Mouse (Mus musculus) testis, adult 2 months (tissue): ENCODE results near the gene Trpm8. TPM values are rescaled to one million over a fixed set of nuclear protein-coding genes. Genes with fewer than 3 reads are reported as not detected.

Source experiments
- H3K27ac ChIP-seq: fragments of 200-500 bp; 2 replicates; pipeline ENCODE4 v1.5.1; 2012; ENCODE audit warnings: low read depth, low read length; ENCODE audit not compliant: control insufficient read depth, insufficient read depth
- H3K27me3 ChIP-seq: fragments of 200-500 bp; 2 replicates; pipeline ENCODE4 v1.6.1; 2012; ENCODE audit warnings: mild to moderate bottlenecking, low read length, moderate library complexity; ENCODE audit not compliant: control insufficient read depth, insufficient read depth
- H3K36me3 ChIP-seq: fragments of 200-500 bp; 2 replicates; pipeline ENCODE4 v1.6.1; 2012; ENCODE audit warnings: mild to moderate bottlenecking, low read length; ENCODE audit not compliant: control insufficient read depth, insufficient read depth
- H3K4me1 ChIP-seq: fragments of 200-500 bp; 2 replicates; pipeline ENCODE4 v1.6.1; 2012; ENCODE audit warnings: low read length; ENCODE audit not compliant: control insufficient read depth, insufficient read depth
- H3K4me3 ChIP-seq: fragments of 200-500 bp; 2 replicates; pipeline ENCODE4 v1.5.1; 2012; ENCODE audit warnings: low read depth, mild to moderate bottlenecking, low read length, moderate library complexity, mixed read lengths; ENCODE audit not compliant: control insufficient read depth
- CTCF ChIP-seq: fragments of 200-500 bp; IDR thresholded peaks from 2 replicates; pipeline ENCODE4 v1.5.1; 2012; ENCODE audit warnings: low read depth, mild to moderate bottlenecking, inconsistent platforms, low read length, moderate library complexity; ENCODE audit not compliant: control insufficient read depth, insufficient read depth, insufficient replicate concordance
- POLR2A ChIP-seq: fragments of 200-500 bp; IDR thresholded peaks from 2 replicates; pipeline ENCODE4 v1.6.1; 2012; ENCODE audit warnings: low read depth, mild to moderate bottlenecking, inconsistent platforms, low read length, moderate library complexity; ENCODE audit not compliant: control insufficient read depth
- polyA plus RNA-seq: library from polyadenylated mRNA; depleted of rRNA; stranded (reverse); fragments of >200 nt; gene quantifications from 2 replicates; pipeline ENCODE4 v1.2.3, GENCODE M21; 2012

Gene Trpm8
- polyA plus RNA-seq, 1 experiment: 4.7 TPM

DNA sequence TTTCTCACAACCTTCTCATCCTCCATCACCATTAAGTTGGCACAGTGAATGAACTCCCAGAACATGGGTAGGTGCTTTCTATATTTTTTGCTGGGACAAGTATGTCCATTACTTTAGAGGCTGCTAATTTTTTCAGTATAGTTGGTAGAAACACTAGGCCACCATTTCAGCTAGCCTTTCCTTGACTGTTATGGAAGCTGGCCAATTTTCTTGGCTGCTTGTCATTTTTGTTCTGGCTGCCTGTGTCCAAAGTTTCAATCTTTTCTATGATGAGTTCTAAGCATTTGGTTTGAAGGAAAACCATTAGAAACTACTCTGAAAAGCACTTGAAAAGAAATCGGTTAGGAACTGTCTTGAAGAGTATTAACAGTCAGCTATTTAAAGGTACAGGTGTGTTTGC lies 101.0 kb downstream of the Trpm8 start:
- H3K4me1 ChIP-seq: no peaks in the 10 kb centered on the region
- TF ChIP-seq POLR2A (no peak), CTCF (no peak)
- no peak overlapping the region for H3K27ac ChIP-seq
- no peaks in the 10 kb centered on the region for H3K36me3 ChIP-seq
- no peak overlapping the region for H3K4me3 ChIP-seq
- H3K27me3 ChIP-seq: no peaks in the 10 kb centered on the region

- H3K36me3 ChIP-seq: no peaks in the 10 kb centered on the region
- no peaks in the 10 kb centered on the region for H3K27me3 ChIP-seq
- H3K4me1 ChIP-seq: no peaks in the 10 kb centered on the region
- H3K4me3 ChIP-seq: no peak overlapping the region
- TF ChIP-seq CTCF (no peak), POLR2A (no peak)
- H3K27ac ChIP-seq: no peak overlapping the region
These were observed 114.2 kb downstream of the Trpm8 start for GRCm38 (mm10) chr1:88391632-88392031.

- no peak overlapping the region for H3K27ac ChIP-seq
- H3K36me3 ChIP-seq: no peaks in the 10 kb centered on the region
- no peak overlapping the region for H3K4me3 ChIP-seq
- H3K4me1 ChIP-seq: no peaks in the 10 kb centered on the region
- TF ChIP-seq CTCF (no peak), POLR2A (no peak)
- H3K27me3 ChIP-seq: no peaks in the 10 kb centered on the region
These were observed 115.9 kb downstream of the Trpm8 start for GRCm38 (mm10) chr1:88393321-88393720.

- H3K4me1 ChIP-seq: no peaks in the 10 kb centered on the region
- no peaks in the 10 kb centered on the region for H3K36me3 ChIP-seq
- no peak for TF ChIP-seq CTCF
- TF ChIP-seq POLR2A: no peak
- no peak overlapping the region for H3K4me3 ChIP-seq
- no peak overlapping the region for H3K27ac ChIP-seq
- no peaks in the 10 kb centered on the region for H3K27me3 ChIP-seq
These were observed 125.9 kb downstream of the Trpm8 start for GRCm38 (mm10) chr1:88403378-88403777.

DNA sequence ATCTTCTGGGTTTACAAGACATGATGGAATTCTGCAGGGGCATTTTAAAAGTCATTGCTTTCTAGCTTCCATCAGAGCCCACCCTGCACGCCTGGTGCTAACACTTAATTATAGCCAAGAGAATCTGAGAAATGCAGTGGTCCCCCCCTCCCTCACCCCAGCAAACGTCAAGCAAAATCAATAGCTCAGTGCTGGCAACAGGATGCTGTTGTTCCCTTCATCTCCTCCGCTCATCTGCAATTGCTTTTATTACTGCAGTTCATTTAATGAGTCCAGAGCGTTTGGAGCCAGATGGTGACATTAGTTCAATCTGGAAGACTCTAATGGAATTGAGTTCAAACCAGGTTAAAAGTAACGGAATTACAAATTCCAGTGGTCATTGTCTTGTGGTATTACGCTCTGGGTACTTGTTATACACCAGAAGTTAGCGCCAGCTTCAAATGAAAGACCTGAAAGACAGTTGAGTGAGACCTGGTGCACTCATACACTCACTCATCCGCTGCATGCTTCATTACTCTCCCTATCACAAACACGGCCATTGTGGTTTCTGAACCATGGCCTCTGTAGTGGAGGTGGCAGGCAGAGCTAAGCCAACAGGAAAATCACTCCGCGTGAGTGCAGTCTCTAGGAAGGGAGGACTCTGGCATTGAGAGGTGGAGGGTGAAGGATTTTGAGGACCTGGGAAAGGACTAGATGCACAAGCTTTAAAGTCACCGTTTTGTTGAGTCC lies 128.8 kb downstream of the Trpm8 start:
- Histone ChIP-seq H3K27ac (no peak overlapping the region), H3K27me3 (no peaks in the 10 kb centered on the region), H3K4me1 (no peaks in the 10 kb centered on the region), H3K36me3 (no peaks in the 10 kb centered on the region), H3K4me3 (no peak overlapping the region)
- TF ChIP-seq POLR2A (no peak), CTCF (no peak)

GRCm38 (mm10) chr1:88406807-88407198 lies 129.3 kb downstream of the Trpm8 start, which contains the start of gene Spp2:
TSS of gene Spp2 (plus strand) at chr1:88406961.
- H3K36me3 ChIP-seq: no peaks in the 10 kb centered on the region
- TF ChIP-seq CTCF: no peak
- H3K27me3 ChIP-seq: no peaks in the 10 kb centered on the region
- no peak within 1 kb of the TSS for H3K27ac ChIP-seq
- H3K4me1 ChIP-seq: no peaks in the 10 kb centered on the region
- no peak within 1 kb of the TSS for H3K4me3 ChIP-seq

GRCm38 (mm10) chr1:88408340-88408739 lies 130.9 kb downstream of the Trpm8 start:
- TF ChIP-seq POLR2A (no peak), CTCF (no peak)
- Histone ChIP-seq H3K27me3 (no peaks in the 10 kb centered on the region), H3K4me3 (no peak overlapping the region)

GRCm38 (mm10) chr1:88412013-88412412 lies 134.6 kb downstream of the Trpm8 start:
- H3K4me1 ChIP-seq: no peaks in the 10 kb centered on the region
- no peaks in the 10 kb centered on the region for H3K27me3 ChIP-seq
- TF ChIP-seq POLR2A (no peak), CTCF (no peak)
- no peak overlapping the region for H3K4me3 ChIP-seq
- H3K27ac ChIP-seq: no peak overlapping the region
- no peaks in the 10 kb centered on the region for H3K36me3 ChIP-seq

More at GRCm38 (mm10) chr1:88408340-88408739, 130.9 kb downstream of the Trpm8 start:
- no peaks in the 10 kb centered on the region for H3K36me3 ChIP-seq
- H3K27ac ChIP-seq: no peak overlapping the region
- no peaks in the 10 kb centered on the region for H3K4me1 ChIP-seq
